Mouse (Mus musculus) E14TG2a.4 (cell line): ENCODE measurements around the gene N4bp2.

ENCODE experiments used
- CTCF ChIP-seq: conservative IDR thresholded peaks from 2 replicates; pipeline ENCODE4 v1.5.1; 2014; ENCODE audit warnings: low read length
- NANOG ChIP-seq: IDR thresholded peaks from 2 replicates; pipeline ENCODE4 v1.6.1; 2014; ENCODE audit warnings: borderline replicate concordance, low read length, mixed read lengths

DNA sequence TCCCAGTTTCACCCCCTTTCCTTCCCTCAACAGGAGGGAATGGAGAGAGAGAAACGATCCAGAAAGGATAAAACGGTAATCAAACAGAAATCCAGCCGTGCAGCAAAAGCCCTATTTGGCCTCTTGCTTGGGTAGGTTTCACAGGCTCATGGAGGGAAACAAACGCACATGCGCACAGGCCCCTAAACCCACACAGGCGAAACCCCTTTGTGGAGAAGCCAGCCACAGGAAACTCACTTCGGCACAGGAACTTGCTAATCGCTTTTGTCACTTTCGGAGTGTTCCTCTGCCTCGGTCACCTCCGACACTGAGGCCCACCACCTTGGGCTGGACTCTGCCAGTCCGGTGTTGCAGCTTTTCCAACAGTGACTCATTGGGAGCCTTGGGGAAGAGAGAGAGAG is 100.0 kb downstream of the N4bp2 start:
- TF ChIP-seq CTCF (no peak), NANOG (no peak)
